Comparison of ENCODE assay signal across 8 mouse cellular contexts in genomic region chr10:67097437-67098150, GRCm38 (mm10). TPM values are rescaled to one million over a fixed set of nuclear protein-coding genes. Genes with fewer than 3 reads are reported as not detected.
DNase-seq lines count a peak whose midpoint lies in the region; ATAC-seq and TF ChIP-seq lines count a peak whose summit lies in the region.

No protein-coding gene starts in this region.

- under 1% methylated on average over 15 of the region's 15 CpGs for WGBS in kidney, embryonic 15.5 days
- under 1% methylated on average over 15 of the region's 15 CpGs for WGBS in hindbrain, embryonic 16.5 days
- WGBS in midbrain, embryonic 13.5 days: under 1% methylated on average over 15 of the region's 15 CpGs

- DNase-seq in kidney, adult 18-20 months: no peak
- peak; percentile 64 for DNase-seq in brain, embryonic 14.5 days (ENCODE audit: low read depth)
- no peak for DNase-seq in right cerebral cortex, postnatal 4 days
- DNase-seq in layer of hippocampus, postnatal 14 days (ENCODE audit: low spot score in 2 of 2): no peak
- DNase-seq in frontal cortex, postnatal 36 days (ENCODE audit: low spot score in 2 of 2): no peak

- peak overlapping the region; percentile 96 for H3K9ac ChIP-seq in kidney, embryonic 15.5 days
- peak overlapping the region; percentile 100 for H3K9ac ChIP-seq in hindbrain, embryonic 16.5 days (ENCODE audit: low read depth, low read length)
- peak overlapping the region; percentile 100 for H3K9ac ChIP-seq in midbrain, embryonic 13.5 days (replicated peaks)

- H3K36me3 ChIP-seq in kidney, embryonic 15.5 days: 0 out of 2 replicates have a peak, but pooled peaks cover 3% of the 10 kb centered on the region
- H3K36me3 ChIP-seq in hindbrain, embryonic 16.5 days (ENCODE audit: control insufficient read depth, insufficient read depth, low read length): no peaks in the 10 kb centered on the region
- H3K36me3 ChIP-seq in midbrain, embryonic 13.5 days: no peaks in the 10 kb centered on the region

- TF ChIP-seq CTCF in brain, embryonic 14.5 days (IDR thresholded peaks at IDR 0.05; ENCODE audit: borderline replicate concordance, extremely low read depth, insufficient read depth, insufficient read length): no peak

- no peaks in the 10 kb centered on the region for H3K27me3 ChIP-seq in kidney, embryonic 15.5 days
- H3K27me3 ChIP-seq in hindbrain, embryonic 16.5 days (replicated peaks; ENCODE audit: control insufficient read depth, insufficient read depth, low read length): no peaks in the 10 kb centered on the region
- H3K27me3 ChIP-seq in midbrain, embryonic 13.5 days: no peaks in the 10 kb centered on the region

- H3K9me3 ChIP-seq in kidney, embryonic 15.5 days (replicated peaks): no peaks in the 10 kb centered on the region
- no peaks in the 10 kb centered on the region for H3K9me3 ChIP-seq in hindbrain, embryonic 16.5 days (ENCODE audit: control insufficient read depth, low read length)
- no peaks in the 10 kb centered on the region for H3K9me3 ChIP-seq in midbrain, embryonic 13.5 days

- no peak for TF ChIP-seq POLR2A in brain, embryonic 14.5 days (IDR thresholded peaks at IDR 0.05; ENCODE audit: borderline replicate concordance, extremely low read depth, insufficient read depth, insufficient read length, poor library complexity, severe bottlenecking)

- peak overlapping the region; percentile 79 for H3K4me2 ChIP-seq in kidney, embryonic 15.5 days
- H3K4me2 ChIP-seq in hindbrain, embryonic 16.5 days (ENCODE audit: low read length): peak overlapping the region; percentile 85
- H3K4me2 ChIP-seq in midbrain, embryonic 13.5 days (replicated peaks): peak overlapping the region; percentile 85

- peak; percentile 46 for ATAC-seq in kidney, embryonic 15.5 days (replicated peaks; ENCODE audit: low FRiP score)
- no peak for ATAC-seq in hindbrain, embryonic 16.5 days
- ATAC-seq in midbrain, embryonic 13.5 days: no peak

- peak overlapping the region; percentile 81 for H3K4me3 ChIP-seq in kidney, embryonic 15.5 days (replicated peaks)
- peak overlapping the region; percentile 93 for H3K4me3 ChIP-seq in hindbrain, embryonic 16.5 days (ENCODE audit: low read length)
- peak overlapping the region; percentile 90 for H3K4me3 ChIP-seq in midbrain, embryonic 13.5 days (replicated peaks)

- H3K27ac ChIP-seq in kidney, embryonic 15.5 days: peak overlapping the region; percentile 99
- H3K27ac ChIP-seq in hindbrain, embryonic 16.5 days (ENCODE audit: low read depth, low read length): peak overlapping the region; percentile 100; the same call in 1 of the 2 replicates
- H3K27ac ChIP-seq in midbrain, embryonic 13.5 days: peak overlapping the region; percentile 100

- H3K4me1 ChIP-seq in kidney, embryonic 15.5 days: peaks cover 56% of the 10 kb centered on the region
- peaks cover 34% of the 10 kb centered on the region for H3K4me1 ChIP-seq in hindbrain, embryonic 16.5 days (ENCODE audit: control insufficient read depth, insufficient read depth, low read depth, low read length)
- H3K4me1 ChIP-seq in midbrain, embryonic 13.5 days (replicated peaks): peaks cover 65% of the 10 kb centered on the region

RNA-seq across cellular contexts. Expression of gene Reep3, which starts 0.8 kb away (rescaled TPM):
- polyA plus RNA-seq in kidney, embryonic 15.5 days (2015; fragmentation: Nextera tagmentation; extraction: Ambion mirVana): 47.0 and 49.1 TPM in 2 replicates
- polyA plus RNA-seq in brain, embryonic 14.5 days (2012; rRNA removed): 26.5 and 34.8 TPM in 2 replicates
- 32.7 and 36.2 TPM in 2 replicates for polyA plus RNA-seq in hindbrain, embryonic 16.5 days (2015; fragmentation: Nextera tagmentation; extraction: Ambion mirVana)
- 38.6 and 41.0 TPM in 2 replicates for polyA plus RNA-seq in midbrain, embryonic 13.5 days (2015; fragmentation: Nextera tagmentation; extraction: Ambion mirVana)
- 10 to 100 TPM; 32.0 to 32.2 TPM for total RNA-seq in layer of hippocampus, postnatal 14 days (2021)

RNA-seq across cellular contexts. Expression of gene Jmjd1c, which starts 1.7 kb away (rescaled TPM):
- 38.0 and 42.6 TPM in 2 replicates for polyA plus RNA-seq in kidney, embryonic 15.5 days (2015; fragmentation: Nextera tagmentation; extraction: Ambion mirVana)
- 29.1 and 42.4 TPM in 2 replicates for polyA plus RNA-seq in brain, embryonic 14.5 days (2012; rRNA removed)
- polyA plus RNA-seq in hindbrain, embryonic 16.5 days (2015; fragmentation: Nextera tagmentation; extraction: Ambion mirVana): 33.4 and 35.5 TPM in 2 replicates
- polyA plus RNA-seq in midbrain, embryonic 13.5 days (2015; fragmentation: Nextera tagmentation; extraction: Ambion mirVana): 48.6 and 56.1 TPM in 2 replicates
- 100 to 1,000 TPM in 1 of 2 experiments, 10 to 100 TPM in 1; 96.9 to 104 TPM for total RNA-seq in layer of hippocampus, postnatal 14 days (2021)
